Mouse (Mus musculus) hindbrain, embryonic 15.5 days (tissue): ENCODE measurements around the gene Slc4a4. TPM values are rescaled to one million over a fixed set of nuclear protein-coding genes. Genes with fewer than 3 reads are reported as not detected.

Source experiments
- ATAC-seq: fragments of 200-750 bp; cut with Nextera tagmentation; 2 replicates; pipeline ENCODE4 v1.8.0; 2017; ENCODE audit warnings: low read depth, moderate number of reproducible peaks, moderate TSS enrichment; ENCODE audit not compliant: low FRiP score
- H3K27ac ChIP-seq: fragments of 300-500 bp; sonication (generic); replicated peaks from 2 replicates; pipeline ENCODE4 v1.5.1; 2015; ENCODE audit warnings: mild to moderate bottlenecking, inconsistent platforms
- H3K27me3 ChIP-seq: fragments of 300-500 bp; sonication (generic); 2 replicates; pipeline ENCODE4 v1.6.1; 2015; ENCODE audit warnings: control low read depth, inconsistent platforms
- H3K36me3 ChIP-seq: fragments of 300-500 bp; sonication (generic); 2 replicates; pipeline ENCODE4 v1.6.1; 2015; ENCODE audit warnings: control low read depth, inconsistent platforms
- H3K4me1 ChIP-seq: fragments of 300-500 bp; sonication (generic); replicated peaks from 2 replicates; pipeline ENCODE4 v1.6.1; 2015; ENCODE audit warnings: control low read depth, inconsistent platforms
- H3K4me2 ChIP-seq: fragments of 300-500 bp; sonication (generic); 2 replicates; pipeline ENCODE4 v1.6.1; 2015; ENCODE audit warnings: moderate library complexity, mild to moderate bottlenecking, inconsistent platforms
- H3K4me3 ChIP-seq: fragments of 300-500 bp; sonication (generic); 2 replicates; pipeline ENCODE4 v1.5.1; 2015; ENCODE audit warnings: mild to moderate bottlenecking, inconsistent platforms
- H3K9ac ChIP-seq: fragments of 300-500 bp; sonication (generic); 2 replicates; pipeline ENCODE4 v1.6.1; 2015; ENCODE audit warnings: inconsistent platforms
- H3K9me3 ChIP-seq: fragments of 300-500 bp; sonication (generic); 2 replicates; pipeline ENCODE4 v1.6.1; 2016; ENCODE audit warnings: control low read depth, inconsistent platforms
- WGBS: fragments of 180-500 bp; shearing (Covaris S2); methylation state at CpG from one replicate; pipeline ENCODE4 v1.1.7; 2015; 5-methylcytosine and 5-hydroxymethylcytosine counted together
- polyA plus RNA-seq: library from polyadenylated mRNA; unstranded; fragments of >200 nt; fragmentation: Nextera tagmentation; extraction: Ambion mirVana; gene quantifications from 2 replicates; pipeline ENCODE4 v1.2.1, GENCODE M21; 2015

The Slc4a4 gene
- polyA plus RNA-seq, 1 experiment from 2014 or later: 13.4 TPM

GRCm38 (mm10) chr5:89062286-89062685 is 175.7 kb downstream of the Slc4a4 start:
- WGBS: 89% methylated on average over 5 of the region's 5 CpGs
- H3K4me2 ChIP-seq: no peak overlapping the region
- ATAC-seq: no peak
- H3K4me3 ChIP-seq: no peak overlapping the region
- H3K27ac ChIP-seq: no peak overlapping the region
- no peaks in the 10 kb centered on the region for H3K36me3 ChIP-seq
- no peaks in the 10 kb centered on the region for H3K4me1 ChIP-seq
- no peaks in the 10 kb centered on the region for H3K27me3 ChIP-seq
- no peak overlapping the region for H3K9ac ChIP-seq
- no peaks in the 10 kb centered on the region for H3K9me3 ChIP-seq

DNA sequence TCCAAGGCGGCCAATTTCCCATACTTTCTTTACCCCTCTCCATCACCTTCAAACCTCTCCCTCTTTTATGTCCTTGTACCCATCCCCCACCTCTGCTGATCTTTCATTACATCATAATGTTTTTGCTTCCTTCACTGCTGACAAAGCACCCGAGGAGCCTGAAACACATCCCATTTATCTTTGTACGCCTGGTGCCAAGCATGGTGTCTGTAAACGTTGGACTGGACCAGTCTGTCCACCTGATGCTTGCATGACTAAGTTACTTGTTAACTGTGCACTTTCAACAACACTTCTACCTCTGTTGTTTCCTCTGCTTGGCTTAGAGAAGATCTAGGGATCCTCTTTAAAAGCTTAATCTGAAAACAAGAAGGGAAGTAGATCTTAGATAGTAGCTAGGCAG is 180.5 kb downstream of the Slc4a4 start:
- no peak for ATAC-seq
- no peaks in the 10 kb centered on the region for H3K9me3 ChIP-seq
- H3K27me3 ChIP-seq: no peaks in the 10 kb centered on the region
- 77% methylated on average over 4 of the region's 4 CpGs for WGBS
- no peak overlapping the region for H3K9ac ChIP-seq
- H3K27ac ChIP-seq: no peak overlapping the region
- H3K36me3 ChIP-seq: no peaks in the 10 kb centered on the region
- H3K4me1 ChIP-seq: no peaks in the 10 kb centered on the region
- no peak overlapping the region for H3K4me2 ChIP-seq
- no peak overlapping the region for H3K4me3 ChIP-seq

- Histone ChIP-seq H3K4me2 (no peak overlapping the region), H3K9ac (no peak overlapping the region), H3K27ac (no peak overlapping the region), H3K36me3 (no peaks in the 10 kb centered on the region), H3K27me3 (no peaks in the 10 kb centered on the region), H3K9me3 (no peaks in the 10 kb centered on the region), H3K4me3 (no peak overlapping the region), H3K4me1 (no peaks in the 10 kb centered on the region)
- no peak for ATAC-seq
- 90% methylated on average over 5 of the region's 5 CpGs for WGBS
Observed at GRCm38 (mm10) chr5:89068072-89068471, 181.5 kb downstream of the Slc4a4 start.

DNA sequence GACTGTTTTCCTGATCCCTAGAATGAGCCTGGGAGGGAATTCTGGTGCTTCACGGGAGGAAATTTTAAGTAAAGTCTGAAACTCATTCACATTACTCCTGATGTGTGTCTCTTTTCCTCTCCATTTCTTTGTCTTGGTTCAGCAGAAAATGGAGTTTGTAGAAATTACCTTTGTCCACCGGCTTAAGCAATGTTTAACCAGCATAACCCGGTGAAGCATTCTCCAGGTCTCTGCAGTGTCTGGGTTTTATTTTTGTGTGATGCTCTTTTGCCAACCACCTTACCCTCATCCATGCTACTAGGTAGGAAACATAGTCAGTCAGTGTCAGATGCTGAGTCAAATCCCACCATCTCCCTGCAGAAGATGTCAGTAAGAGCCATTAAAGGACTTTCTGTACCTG is 183.4 kb downstream of the Slc4a4 start:
- no peak for ATAC-seq
- Histone ChIP-seq H3K4me1 (no peaks in the 10 kb centered on the region), H3K4me2 (no peak overlapping the region), H3K36me3 (no peaks in the 10 kb centered on the region), H3K4me3 (no peak overlapping the region), H3K27me3 (no peaks in the 10 kb centered on the region), H3K27ac (no peak overlapping the region), H3K9ac (no peak overlapping the region), H3K9me3 (no peaks in the 10 kb centered on the region)
- WGBS: 92% methylated on average over 3 of the region's 3 CpGs

DNA sequence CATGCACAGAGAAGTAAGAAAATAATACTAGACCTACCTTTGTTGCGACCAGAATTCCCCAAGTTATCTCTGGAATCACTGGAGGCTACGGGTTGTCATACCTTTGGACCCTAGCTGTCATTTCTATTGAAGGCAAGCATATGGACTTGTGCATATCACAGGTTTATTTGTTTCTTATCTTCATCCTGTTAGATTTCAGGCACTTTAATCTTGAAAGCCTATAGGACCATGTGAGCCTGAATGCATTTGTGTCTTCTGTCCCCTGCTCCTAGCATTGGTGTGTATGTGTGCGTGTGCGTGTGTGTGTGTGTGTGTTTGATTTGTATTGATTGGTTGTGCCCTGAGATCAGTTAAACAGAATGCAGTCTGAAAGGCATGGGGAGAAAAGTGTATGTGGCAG is 185.3 kb downstream of the Slc4a4 start:
- no peak overlapping the region for H3K4me2 ChIP-seq
- no peak overlapping the region for H3K4me3 ChIP-seq
- H3K27me3 ChIP-seq: no peaks in the 10 kb centered on the region
- 90% methylated on average over 4 of the region's 4 CpGs for WGBS
- no peak overlapping the region for H3K9ac ChIP-seq
- no peaks in the 10 kb centered on the region for H3K36me3 ChIP-seq
- ATAC-seq: no peak
- H3K9me3 ChIP-seq: no peaks in the 10 kb centered on the region
- no peak overlapping the region for H3K27ac ChIP-seq
- no peaks in the 10 kb centered on the region for H3K4me1 ChIP-seq

- no peak overlapping the region for H3K27ac ChIP-seq
- no peaks in the 10 kb centered on the region for H3K9me3 ChIP-seq
- H3K4me1 ChIP-seq: no peaks in the 10 kb centered on the region
- H3K27me3 ChIP-seq: no peaks in the 10 kb centered on the region
- no peak overlapping the region for H3K9ac ChIP-seq
- no peak for ATAC-seq
- H3K4me2 ChIP-seq: no peak overlapping the region
- 76% methylated on average over 1 of the region's 1 CpGs for WGBS
- no peaks in the 10 kb centered on the region for H3K36me3 ChIP-seq
- no peak overlapping the region for H3K4me3 ChIP-seq
Observed at GRCm38 (mm10) chr5:89077711-89078110, 191.1 kb downstream of the Slc4a4 start.

GRCm38 (mm10) chr5:89083476-89083875 is 196.9 kb downstream of the Slc4a4 start:
- H3K4me1 ChIP-seq: no peaks in the 10 kb centered on the region; the same call in 1 of the 2 replicates
- H3K36me3 ChIP-seq: no peaks in the 10 kb centered on the region
- no peak overlapping the region for H3K27ac ChIP-seq
- no peak for ATAC-seq
- no peaks in the 10 kb centered on the region for H3K27me3 ChIP-seq
- 88% methylated on average over 4 of the region's 4 CpGs for WGBS
- H3K9ac ChIP-seq: no peak overlapping the region
- no peaks in the 10 kb centered on the region for H3K9me3 ChIP-seq
- no peak overlapping the region for H3K4me2 ChIP-seq
- no peak overlapping the region for H3K4me3 ChIP-seq

DNA sequence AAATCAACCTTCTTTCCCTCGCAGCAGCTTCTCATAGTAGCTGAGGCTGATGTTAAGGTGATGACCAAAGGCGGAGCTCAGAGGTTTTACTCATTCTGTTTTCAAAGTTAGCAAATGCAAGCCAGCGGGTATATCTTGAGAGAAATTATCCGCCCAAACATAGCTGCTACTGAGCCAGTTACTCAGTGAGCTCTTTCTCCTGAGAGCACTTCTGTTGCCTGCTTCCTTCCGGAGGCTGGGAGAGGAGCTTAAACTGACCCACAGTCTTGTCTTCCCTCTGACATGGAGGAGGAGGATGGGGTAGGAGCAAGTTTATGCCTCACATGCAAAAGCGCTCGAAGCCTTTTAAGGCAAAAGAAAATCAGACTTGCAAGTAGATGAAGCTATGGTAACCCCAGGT is 201.3 kb downstream of the Slc4a4 start:
- H3K27ac ChIP-seq: peak overlapping the region; percentile 7; the same call in 1 of the 2 replicates
- no peaks in the 10 kb centered on the region for H3K9me3 ChIP-seq
- H3K27me3 ChIP-seq: no peaks in the 10 kb centered on the region
- H3K4me3 ChIP-seq: no peak overlapping the region
- ATAC-seq: no peak
- no peaks in the 10 kb centered on the region for H3K36me3 ChIP-seq
- WGBS: 90% methylated on average over 7 of the region's 7 CpGs
- no peaks in the 10 kb centered on the region; the same call in 1 of the 2 replicates for H3K4me1 ChIP-seq
- no peak overlapping the region for H3K9ac ChIP-seq
- no peak overlapping the region for H3K4me2 ChIP-seq

DNA sequence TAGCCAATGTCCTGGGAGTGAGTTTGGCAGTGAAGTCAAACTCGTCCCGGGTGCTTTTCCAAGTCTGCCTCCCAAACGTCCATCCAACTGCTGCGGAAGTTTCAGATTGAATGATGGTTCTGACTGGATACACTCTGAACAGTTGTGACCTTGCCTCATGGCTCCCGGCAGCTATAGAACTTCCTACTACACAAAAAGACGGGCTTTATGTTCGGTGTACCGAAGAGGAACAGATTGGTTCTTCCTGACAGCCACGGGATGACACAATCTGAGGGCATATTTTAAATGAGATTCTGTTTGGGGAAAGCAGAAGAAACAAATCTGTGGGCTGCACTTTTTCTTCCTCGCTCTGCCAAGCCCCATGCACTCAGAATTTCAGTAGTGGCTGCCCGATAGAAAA is 201.8 kb downstream of the Slc4a4 start:
- Histone ChIP-seq H3K36me3 (no peaks in the 10 kb centered on the region), H3K9ac (no peak overlapping the region), H3K4me1 (peaks cover 2% of the 10 kb centered on the region; the same call in 1 of the 2 replicates), H3K4me2 (no peak overlapping the region), H3K27me3 (no peaks in the 10 kb centered on the region), H3K9me3 (no peaks in the 10 kb centered on the region), H3K4me3 (no peak overlapping the region), H3K27ac (peak overlapping the region; percentile 53; the same call in 1 of the 2 replicates)
- 57% methylated on average over 11 of the region's 11 CpGs for WGBS
- ATAC-seq: peak; percentile 70

DNA sequence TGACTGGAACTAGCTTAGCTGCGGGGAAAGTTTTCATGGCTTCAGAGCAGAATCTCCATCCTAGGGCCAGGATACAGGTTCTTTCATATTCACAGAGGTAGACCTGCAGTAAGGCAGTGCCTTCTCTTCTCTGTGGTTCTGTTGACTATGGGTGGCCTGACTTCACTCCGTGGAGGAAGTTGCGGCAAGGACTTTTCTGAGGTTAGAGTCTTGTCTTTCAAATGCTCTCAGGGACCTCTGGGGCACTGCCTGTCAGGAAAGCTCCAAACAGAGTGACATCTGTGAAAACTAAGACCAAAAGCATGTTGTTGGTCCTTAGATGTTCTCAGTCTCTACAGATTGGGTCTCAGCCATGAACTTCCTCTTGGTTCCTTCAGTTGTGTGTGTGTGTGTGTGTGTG is 203.5 kb downstream of the Slc4a4 start:
- no peak overlapping the region for H3K9ac ChIP-seq
- H3K4me3 ChIP-seq: no peak overlapping the region
- no peaks in the 10 kb centered on the region for H3K36me3 ChIP-seq
- H3K4me2 ChIP-seq: no peak overlapping the region
- no peaks in the 10 kb centered on the region for H3K9me3 ChIP-seq
- no peaks in the 10 kb centered on the region for H3K27me3 ChIP-seq
- no peak overlapping the region for H3K27ac ChIP-seq
- no peak for ATAC-seq
- H3K4me1 ChIP-seq: peaks cover 8% of the 10 kb centered on the region; the same call in 1 of the 2 replicates
- 82% methylated on average over 3 of the region's 3 CpGs for WGBS

- no peak overlapping the region for H3K9ac ChIP-seq
- H3K4me3 ChIP-seq: no peak overlapping the region
- H3K36me3 ChIP-seq: no peaks in the 10 kb centered on the region
- no peaks in the 10 kb centered on the region for H3K27me3 ChIP-seq
- ATAC-seq: no peak
- no peaks in the 10 kb centered on the region for H3K9me3 ChIP-seq
- no peak overlapping the region for H3K27ac ChIP-seq
- H3K4me2 ChIP-seq: no peak overlapping the region
- H3K4me1 ChIP-seq: 0 out of 2 replicates have a peak, but pooled peaks cover 8% of the 10 kb centered on the region
Observed at GRCm38 (mm10) chr5:89096371-89096770, 209.8 kb downstream of the Slc4a4 start.

- H3K27ac ChIP-seq: no peak overlapping the region
- H3K9ac ChIP-seq: no peak overlapping the region
- H3K9me3 ChIP-seq: no peaks in the 10 kb centered on the region
- no peaks in the 10 kb centered on the region for H3K27me3 ChIP-seq
- no peak for ATAC-seq
- no peak overlapping the region for H3K4me3 ChIP-seq
- 94% methylated on average over 3 of the region's 3 CpGs for WGBS
- H3K4me2 ChIP-seq: no peak overlapping the region
- H3K36me3 ChIP-seq: no peaks in the 10 kb centered on the region
- H3K4me1 ChIP-seq: 0 out of 2 replicates have a peak, but pooled peaks cover 8% of the 10 kb centered on the region
Observed at GRCm38 (mm10) chr5:89097291-89097690, 210.7 kb downstream of the Slc4a4 start.

DNA sequence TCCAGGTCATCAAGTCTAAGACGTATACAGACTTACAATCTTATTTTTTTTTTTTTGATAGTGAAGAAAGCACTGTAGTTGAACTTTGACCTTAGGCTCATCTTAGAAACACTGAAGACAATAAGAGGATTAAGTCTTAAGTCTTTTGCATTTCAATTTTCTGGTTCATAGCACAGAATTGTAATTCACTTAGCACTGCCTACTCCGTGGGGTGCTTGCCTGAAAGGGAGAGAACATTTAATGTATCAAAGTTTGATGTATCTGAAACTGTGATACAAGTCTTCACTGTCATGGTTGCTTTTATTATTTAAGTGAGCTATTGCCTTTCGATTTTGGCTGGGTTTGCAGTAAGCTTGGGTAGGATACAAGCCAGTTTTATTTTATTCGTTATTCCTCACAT is 211.5 kb downstream of the Slc4a4 start:
- WGBS: 51% methylated on average over 4 of the region's 4 CpGs
- Histone ChIP-seq H3K27me3 (no peaks in the 10 kb centered on the region), H3K9me3 (no peaks in the 10 kb centered on the region), H3K4me2 (no peak overlapping the region), H3K36me3 (no peaks in the 10 kb centered on the region), H3K27ac (no peak overlapping the region), H3K9ac (no peak overlapping the region), H3K4me1 (0 out of 2 replicates have a peak, but pooled peaks cover 8% of the 10 kb centered on the region), H3K4me3 (no peak overlapping the region)
- ATAC-seq: no peak
